Mouse (Mus musculus): ENCODE results near the gene F11.

The F11 gene

GRCm38 (mm10) chr8:45239363-45239762, 22.5 kb downstream of the F11 start:
- DNase-seq (ENCODE audit: low spot score) = no peak

GRCm38 (mm10) chr8:45238282-45238681, 23.5 kb downstream of the F11 start:
- no peak for DNase-seq (ENCODE audit: low spot score)

GRCm38 (mm10) chr8:45236164-45236912, 25.5 kb downstream of the F11 start:
- no peak for DNase-seq (ENCODE audit: low spot score)

- DNase-seq (ENCODE audit: low spot score) = no peak
These were observed 26.6 kb downstream of the F11 start for GRCm38 (mm10) chr8:45235228-45235627.

- DNase-seq (ENCODE audit: low spot score) = no peak
These were observed 28.6 kb downstream of the F11 start for GRCm38 (mm10) chr8:45233256-45233655.

GRCm38 (mm10) chr8:45202476-45202875, 59.4 kb downstream of the F11 start:
- DNase-seq (ENCODE audit: low spot score) = no peak

GRCm38 (mm10) chr8:45201605-45202004, 60.2 kb downstream of the F11 start:
- no peak for DNase-seq (ENCODE audit: low spot score)

GRCm38 (mm10) chr8:45197294-45197693, 64.5 kb downstream of the F11 start:
- no peak for DNase-seq (ENCODE audit: low spot score)

GRCm38 (mm10) chr8:45195954-45196526, 65.8 kb downstream of the F11 start:
- DNase-seq (ENCODE audit: low spot score) = no peak

Measured in T-cell, adult 2 months (primary cell).